Mouse (Mus musculus) kidney, adult 9 months (tissue): ENCODE measurements at regions not wholly inside any gene's neighbourhood (a gene's known extent, or its start where the extent isn't known, plus 50 kb on each side); places are given as distances from the start of the nearest gene placed in this dataset.

Experiments used
- DNase-seq: peaks from one replicate; pipeline ENCODE4 v3.0.0; 2022

- DNase-seq: no peak
Observed at GRCm38 (mm10) chr2:51448121-51448520, 179.2 kb upstream of the Tas2r134 start.

- no peak for DNase-seq
Observed at GRCm38 (mm10) chr2:51447616-51448015, 179.7 kb upstream of the Tas2r134 start.

GRCm38 (mm10) chr2:51444386-51445080 is 182.8 kb upstream of the Tas2r134 start:
- no peak for DNase-seq

- no peak for DNase-seq
Observed at GRCm38 (mm10) chr2:51443946-51444345, 183.4 kb upstream of the Tas2r134 start.

GRCm38 (mm10) chr2:51439047-51439446 is 188.3 kb upstream of the Tas2r134 start:
- DNase-seq: no peak

- peak; percentile 18 for DNase-seq
Observed at GRCm38 (mm10) chr2:51436590-51436989, 190.7 kb upstream of the Tas2r134 start.

GRCm38 (mm10) chr2:51431564-51431963 is 195.7 kb upstream of the Tas2r134 start:
- no peak for DNase-seq

GRCm38 (mm10) chr2:51429716-51430115 is 197.6 kb upstream of the Tas2r134 start:
- DNase-seq: no peak

- no peak for DNase-seq
Observed at GRCm38 (mm10) chr2:51422442-51422841, 204.9 kb upstream of the Tas2r134 start.

- DNase-seq: no peak
Observed at GRCm38 (mm10) chr2:51417908-51418690, 209.2 kb upstream of the Tas2r134 start.

GRCm38 (mm10) chr2:51388390-51388789 is 238.9 kb upstream of the Tas2r134 start:
- DNase-seq: no peak

- no peak for DNase-seq
Observed at GRCm38 (mm10) chr2:51387136-51387535, 238.2 kb upstream of the Rnd3 start.

- no peak for DNase-seq
Observed at GRCm38 (mm10) chr2:51376597-51376996, 227.7 kb upstream of the Rnd3 start.

GRCm38 (mm10) chr2:51374636-51375035 is 225.7 kb upstream of the Rnd3 start:
- no peak for DNase-seq

GRCm38 (mm10) chr2:51372771-51373170 is 223.9 kb upstream of the Rnd3 start:
- DNase-seq: no peak

- DNase-seq: no peak
Observed at GRCm38 (mm10) chr2:51362825-51363616, 214.1 kb upstream of the Rnd3 start.

- DNase-seq: no peak
Observed at GRCm38 (mm10) chr2:51355281-51355680, 206.4 kb upstream of the Rnd3 start.

GRCm38 (mm10) chr2:51354800-51355199 is 205.9 kb upstream of the Rnd3 start:
- DNase-seq: no peak

GRCm38 (mm10) chr2:51349614-51350013 is 200.7 kb upstream of the Rnd3 start:
- DNase-seq: no peak

GRCm38 (mm10) chr2:51348774-51349173 is 199.9 kb upstream of the Rnd3 start:
- no peak for DNase-seq

GRCm38 (mm10) chr2:51347086-51347485 is 198.2 kb upstream of the Rnd3 start:
- no peak for DNase-seq

- no peak for DNase-seq
Observed at GRCm38 (mm10) chr2:51342421-51342820, 193.5 kb upstream of the Rnd3 start.

GRCm38 (mm10) chr2:51334437-51334836 is 185.5 kb upstream of the Rnd3 start:
- no peak for DNase-seq

GRCm38 (mm10) chr2:51327081-51327480 is 178.2 kb upstream of the Rnd3 start:
- DNase-seq: no peak
